Mouse (Mus musculus) spleen, postnatal 4 days (tissue): Measurements from ENCODE around the gene Selenom.

ENCODE experiments used
- DNase-seq, 2 experiments: peaks; one replicate each; pipeline ENCODE4 v3.0.0; 2022; ENCODE audit warnings: low spot score in 2 of 2

Selenom gene

GRCm38 (mm10) chr11:3513291-3513690 is 1.2 kb upstream of the Selenom start:
- no peak for DNase-seq

- no peak for DNase-seq
Measured at GRCm38 (mm10) chr11:3515216-3515615, 732 bp downstream of the Selenom start.

GRCm38 (mm10) chr11:3515637-3516036 is 1.2 kb downstream of the Selenom start:
- DNase-seq = no peak

- no peak for DNase-seq
Measured at GRCm38 (mm10) chr11:3516121-3516520, 1.6 kb downstream of the Selenom start.

GRCm38 (mm10) chr11:3516859-3517845 is 2.7 kb downstream of the Selenom start:
- DNase-seq = no peak

- DNase-seq = no peak
Measured at GRCm38 (mm10) chr11:3517846-3518732, 3.6 kb downstream of the Selenom start.

- DNase-seq = no peak
Measured at GRCm38 (mm10) chr11:3519051-3519726, 4.7 kb downstream of the Selenom start.

GRCm38 (mm10) chr11:3519756-3520398 is 5.4 kb downstream of the Selenom start:
- no peak for DNase-seq

GRCm38 (mm10) chr11:3520919-3521318 is 6.4 kb downstream of the Selenom start:
- DNase-seq = no peak

GRCm38 (mm10) chr11:3521339-3522224 is 7.1 kb downstream of the Selenom start:
- no peak for DNase-seq

GRCm38 (mm10) chr11:3522285-3523000 is 8.0 kb downstream of the Selenom start:
- DNase-seq = no peak

- DNase-seq = no peak
Measured at GRCm38 (mm10) chr11:3523840-3524582, 9.5 kb downstream of the Selenom start.

- DNase-seq = no peak
Measured at GRCm38 (mm10) chr11:3525560-3525959, 11.1 kb downstream of the Selenom start.

GRCm38 (mm10) chr11:3526207-3526606 is 11.7 kb downstream of the Selenom start:
- no peak for DNase-seq

GRCm38 (mm10) chr11:3526979-3527738 is 12.7 kb downstream of the Selenom start:
- DNase-seq = peak in 1 of 2 experiments; percentile 58

GRCm38 (mm10) chr11:3527766-3528165 is 13.3 kb downstream of the Selenom start:
- DNase-seq = no peak

- no peak for DNase-seq
Measured at GRCm38 (mm10) chr11:3528208-3528607, 13.7 kb downstream of the Selenom start.
